Mouse (Mus musculus) 3T3-L1 (cell line): ENCODE data around the gene Hspa1b.

Source experiments
- DNase-seq: peaks from one replicate; pipeline ENCODE4 v3.0.0-alpha.2; 2015; ENCODE audit warnings: low read depth, low spot score

Gene Hspa1b

GRCm38 (mm10) chr17:34931061-34931734 lies 27.8 kb downstream of the Hspa1b start, which contains the start of gene Neu1:
TSS of gene Neu1 (plus strand) at chr17:34931253.
- peak; percentile 100 for DNase-seq

DNA sequence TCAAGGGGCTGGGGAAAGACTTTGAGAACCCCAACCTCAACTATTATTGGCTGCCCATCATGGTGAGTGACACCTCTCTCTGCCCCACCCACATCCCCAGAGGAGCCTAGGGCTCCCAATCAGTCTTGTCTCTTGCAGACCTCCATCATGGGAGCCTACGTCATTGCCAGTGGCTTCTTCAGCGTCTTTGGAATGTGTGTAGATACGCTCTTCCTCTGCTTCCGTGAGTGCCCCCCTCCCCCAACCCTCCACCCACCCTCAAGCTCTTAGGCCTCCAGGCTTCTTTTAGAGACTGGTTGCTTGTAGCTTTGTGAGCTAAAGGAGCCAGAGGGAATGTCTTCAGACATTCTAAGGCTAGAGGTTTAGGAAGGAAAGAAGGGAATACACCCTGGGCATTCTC lies 30.2 kb downstream of the Hspa1b start:
- DNase-seq = no peak

GRCm38 (mm10) chr17:34927306-34928019 lies 31.6 kb downstream of the Hspa1b start:
- DNase-seq = no peak

DNA sequence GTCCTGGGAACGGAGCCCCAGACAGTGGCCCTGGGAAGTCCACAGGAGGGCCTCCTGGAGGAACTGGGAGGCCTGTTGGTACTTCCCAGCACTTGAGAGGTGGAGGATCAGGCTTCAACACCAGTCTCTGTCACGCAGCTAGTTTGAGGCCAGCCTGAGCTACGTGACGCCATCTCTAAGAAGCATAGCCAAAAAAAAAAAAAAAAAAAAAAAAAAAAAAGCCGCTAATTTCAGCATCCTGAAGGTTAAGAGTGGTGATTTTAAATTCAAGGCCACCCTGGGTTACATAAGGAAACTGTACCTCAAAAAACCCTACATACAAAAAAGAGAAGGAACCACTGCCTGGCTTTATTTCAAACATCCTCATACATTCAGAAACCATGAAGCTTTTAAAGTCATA lies 34.8 kb downstream of the Hspa1b start:
- DNase-seq = no peak

DNA sequence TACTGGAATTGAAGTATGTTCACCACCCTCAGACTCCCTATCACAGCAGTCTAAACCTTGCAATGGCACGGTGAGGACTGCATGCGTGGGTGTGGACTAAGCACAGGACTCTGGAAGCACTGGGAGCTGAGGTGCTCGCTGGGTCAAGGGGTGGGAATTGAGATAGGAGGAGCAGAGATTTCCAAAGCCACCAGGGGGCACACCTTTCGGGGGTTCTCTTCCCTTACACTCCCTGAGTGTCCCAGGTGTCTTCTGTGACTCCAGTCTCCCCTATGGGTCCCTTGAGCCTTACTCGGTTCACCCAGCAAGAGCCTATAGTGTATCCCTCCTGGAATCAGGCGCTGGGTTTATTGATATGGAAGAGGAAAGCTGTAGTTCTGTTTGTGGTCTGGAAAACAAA lies 36.1 kb downstream of the Hspa1b start:
- peak; percentile 48 for DNase-seq

DNA sequence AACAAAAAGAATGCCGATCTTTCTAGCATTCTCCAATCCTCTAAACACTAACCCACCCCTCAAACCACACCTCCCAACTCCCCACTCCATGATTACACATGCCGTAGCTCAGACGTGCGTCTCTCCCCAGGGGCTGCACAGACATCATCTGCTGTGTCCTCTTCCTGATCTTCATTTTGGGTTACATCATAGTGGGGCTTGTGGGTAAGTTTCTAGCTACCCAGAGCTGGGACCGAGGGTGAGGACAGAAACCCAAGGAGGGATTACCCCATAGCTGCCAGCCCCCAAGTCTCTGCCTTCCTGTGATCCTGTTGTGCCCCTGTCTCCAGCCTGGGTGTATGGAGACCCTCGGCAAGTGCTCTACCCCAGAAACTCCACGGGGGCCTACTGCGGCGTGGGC lies 41.9 kb downstream of the Hspa1b start:
- DNase-seq = no peak

GRCm38 (mm10) chr17:34916316-34916715 lies 42.7 kb downstream of the Hspa1b start:
- peak; percentile 39 for DNase-seq

GRCm38 (mm10) chr17:34915410-34915831 lies 43.6 kb downstream of the Hspa1b start:
- DNase-seq = peak; percentile 64

DNA sequence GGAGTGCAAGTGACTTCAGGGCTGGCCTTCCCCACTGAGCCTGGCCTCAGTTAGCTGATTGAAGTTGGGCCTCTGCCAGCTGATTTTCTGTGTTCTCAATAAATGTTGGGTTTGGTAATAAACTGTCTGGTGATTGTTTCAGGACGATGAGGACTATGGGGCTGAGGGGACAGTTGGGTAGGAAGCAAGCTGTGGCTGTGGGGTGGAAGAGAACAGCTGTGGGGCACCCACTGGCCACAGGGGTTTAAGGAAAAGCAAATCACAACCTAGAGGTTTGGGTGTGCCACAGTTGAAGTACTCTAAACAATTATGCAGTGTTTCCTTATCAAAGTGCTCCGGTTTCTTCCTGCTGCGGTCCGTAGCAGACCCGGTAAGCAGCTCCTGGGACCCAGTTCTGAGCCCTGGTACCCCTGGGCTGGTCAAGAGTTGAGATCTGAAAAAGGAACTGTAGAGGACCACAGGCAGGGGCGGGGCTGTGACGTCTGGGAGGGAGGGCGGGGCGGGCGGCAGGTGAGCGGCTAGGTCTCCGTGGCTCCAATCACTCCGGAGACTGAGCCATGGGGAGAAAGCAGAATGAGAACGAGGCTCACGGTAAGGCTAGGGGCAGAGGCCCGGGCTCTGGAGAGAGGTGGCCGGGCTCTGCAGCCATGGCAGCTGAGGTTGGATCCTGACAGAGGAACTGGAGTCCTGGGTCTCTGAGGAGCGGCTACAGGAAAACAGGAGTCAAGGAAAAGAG lies 44.9 kb downstream of the Hspa1b start, which contains the start of gene Slc44a4:
TSS of gene Slc44a4 (plus strand) at position 537 of the 736 bp plus-strand sequence.
- DNase-seq = no peak

DNA sequence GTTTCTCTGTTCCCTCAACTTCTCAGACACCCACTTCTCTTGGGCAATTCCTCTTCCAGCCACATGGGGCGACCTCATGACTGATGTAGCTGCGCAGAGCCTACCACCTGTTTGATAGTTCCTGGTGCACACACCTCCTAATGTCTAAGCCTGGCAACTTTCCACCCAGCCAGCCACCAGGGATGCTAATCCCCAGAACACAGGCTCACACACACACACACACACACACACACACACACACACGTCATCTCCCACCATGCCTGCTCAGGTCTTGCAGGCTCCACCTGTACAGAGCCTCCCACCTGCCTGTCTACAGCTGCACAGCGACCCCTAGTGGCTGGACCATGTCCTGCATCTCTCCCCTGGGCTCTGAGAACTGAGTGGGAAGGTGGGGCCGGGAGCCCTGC lies 47.1 kb downstream of the Hspa1b start:
- DNase-seq = peak; percentile 78

- DNase-seq = no peak
Measured at GRCm38 (mm10) chr17:34910982-34911381, 48.1 kb downstream of the Hspa1b start.
